Mouse (Mus musculus): ENCODE measurements around the gene Ell.

GRCm38 (mm10) chr8:70591569-70591968 is 52.3 kb downstream of the Ell start:
- no peak for TF ChIP-seq USF1 (IDR thresholded peaks at IDR 0.05; ENCODE audit: low read depth)
- TF ChIP-seq REST (IDR thresholded peaks at IDR 0.05; ENCODE audit: insufficient read depth, insufficient read length), result no peak
- no peak for TF ChIP-seq SRF (IDR thresholded peaks at IDR 0.05; ENCODE audit: control insufficient read depth, insufficient read length, low read depth)
- no peak for TF ChIP-seq POLR2A (IDR thresholded peaks at IDR 0.05; ENCODE audit: insufficient read length, low read depth)
- no peak for TF ChIP-seq CEBPB (IDR thresholded peaks at IDR 0.05; ENCODE audit: insufficient read depth, poor library complexity, severe bottlenecking)
